1 mouse cellular context compared by ENCODE assay signal in the genomic region with DNA sequence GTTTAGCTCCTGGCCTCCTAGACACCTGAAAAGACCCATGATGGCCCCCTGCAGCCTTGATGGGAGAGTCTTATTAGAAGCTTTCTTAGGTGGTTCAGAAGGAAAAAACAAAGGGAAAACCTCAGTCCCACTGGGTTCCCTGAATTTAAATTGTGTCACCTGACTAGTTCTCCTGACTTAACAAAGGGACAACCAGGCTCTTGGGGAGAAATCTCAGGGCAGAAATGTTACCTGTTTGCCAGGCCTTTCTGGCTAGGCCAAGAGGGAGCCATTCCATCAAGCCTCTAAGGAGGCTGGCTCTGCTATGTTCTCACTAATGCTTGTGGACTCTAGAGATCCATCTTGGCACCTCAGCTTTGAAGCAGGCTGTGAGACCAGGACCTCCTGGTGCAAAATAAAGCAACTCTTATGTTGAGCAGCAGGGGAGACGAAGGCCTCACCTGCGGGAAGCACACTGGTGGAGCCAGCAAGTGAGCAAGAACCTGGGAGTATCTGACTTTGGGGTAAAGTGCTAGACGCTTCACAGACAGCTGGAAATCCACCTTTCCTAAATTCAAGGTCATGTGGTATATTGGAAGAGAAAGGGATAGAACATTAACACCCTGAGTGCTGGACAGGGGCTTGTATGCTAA.
TF ChIP-seq lines count a peak whose summit lies in the region.

No protein-coding gene starts in this region.

TF ChIP-seq in CH12.LX, 34 proteins besides CTCF, POLR2A, EP300 and RAD21 (continued from another document):
- TF ChIP-seq TCF12 (IDR thresholded peaks at IDR 0.05; ENCODE audit: low read depth, low read length) (no peak), IRF4 (IDR thresholded peaks at IDR 0.05; ENCODE audit: low read depth, low read length) (no peak), CHD1 (IDR thresholded peaks at IDR 0.05; ENCODE audit: low read depth, low read length) (no peak), JUN (IDR thresholded peaks at IDR 0.05; ENCODE audit: insufficient read depth, low read depth, low read length) (no peak), ZKSCAN1 (IDR thresholded peaks at IDR 0.05; ENCODE audit: borderline replicate concordance, low read depth, low read length) (no peak), MAX (IDR thresholded peaks at IDR 0.05; ENCODE audit: low read length) (no peak), SIN3A (IDR thresholded peaks at IDR 0.05; ENCODE audit: low read length) (peak; percentile 33; the same call in 1 of the 2 replicates), MEF2A (IDR thresholded peaks at IDR 0.05; ENCODE audit: borderline replicate concordance, low read depth, low read length) (no peak), KAT2A (IDR thresholded peaks at IDR 0.05; ENCODE audit: insufficient replicate concordance, low read length) (0 out of 2 replicates have a peak, but pooled peaks have one; percentile 8), MYC (IDR thresholded peaks at IDR 0.05; ENCODE audit: low read depth, low read length) (no peak), NRF1 (IDR thresholded peaks at IDR 0.05; ENCODE audit: low read depth, low read length) (no peak), CHD2 (IDR thresholded peaks at IDR 0.05; ENCODE audit: low read length) (peak; percentile 35), TBP (conservative IDR thresholded peaks at IDR 0.05; ENCODE audit: low read depth, low read length) (no peak), PAX5 (IDR thresholded peaks at IDR 0.05; ENCODE audit: low read length) (no peak), BHLHE40 (IDR thresholded peaks at IDR 0.05; ENCODE audit: low read depth, low read length) (peak; percentile 21; the same call in 1 of the 2 replicates), ZC3H11A (IDR thresholded peaks at IDR 0.05; ENCODE audit: low read depth, low read length) (no peak), SMC3 (IDR thresholded peaks at IDR 0.05; ENCODE audit: low read depth, low read length) (peak; percentile 4; the same call in 1 of the 2 replicates), JUND (conservative IDR thresholded peaks at IDR 0.05; ENCODE audit: low read depth, low read length) (no peak), UBTF (IDR thresholded peaks at IDR 0.05; ENCODE audit: low read depth, low read length) (no peak), MXI1 (IDR thresholded peaks at IDR 0.05; ENCODE audit: low read depth, low read length) (no peak), ETS1 (conservative IDR thresholded peaks at IDR 0.05; ENCODE audit: low read depth, low read length) (no peak), NELFE (IDR thresholded peaks at IDR 0.05; ENCODE audit: low read depth, low read length) (0 out of 2 replicates have a peak, but pooled peaks have one; percentile 43), ZMIZ1 (IDR thresholded peaks at IDR 0.05; ENCODE audit: low read depth, low read length) (no peak; the same call in none of the 2 replicates), USF1 (IDR thresholded peaks at IDR 0.05; ENCODE audit: low read depth, low read length) (no peak)
